Mouse (Mus musculus) forebrain, embryonic 15.5 days (tissue): Measurements from ENCODE around the gene Rpgr. TPM values are rescaled to one million over a fixed set of nuclear protein-coding genes. Genes with fewer than 3 reads are reported as not detected.

Experiments used
- ATAC-seq: fragments of 200-750 bp; cut with Nextera tagmentation; replicated peaks from 2 replicates; pipeline ENCODE4 v1.8.0; 2017; ENCODE audit warnings: mild to moderate bottlenecking, moderate TSS enrichment, moderate library complexity
- H3K27ac ChIP-seq: fragments of 300-500 bp; sonication (generic); replicated peaks from 2 replicates; pipeline ENCODE4 v1.5.1; 2015; ENCODE audit warnings: mild to moderate bottlenecking, inconsistent platforms
- H3K27me3 ChIP-seq: fragments of 300-500 bp; sonication (generic); 2 replicates; pipeline ENCODE4 v1.6.1; 2015; ENCODE audit warnings: inconsistent platforms
- H3K36me3 ChIP-seq: fragments of 300-500 bp; sonication (generic); 2 replicates; pipeline ENCODE4 v1.6.1; 2015; ENCODE audit warnings: mild to moderate bottlenecking, inconsistent platforms
- H3K4me1 ChIP-seq: fragments of 300-500 bp; sonication (generic); 2 replicates; pipeline ENCODE4 v1.6.1; 2015; ENCODE audit warnings: inconsistent platforms
- H3K4me2 ChIP-seq: fragments of 300-500 bp; sonication (generic); replicated peaks from 2 replicates; pipeline ENCODE4 v1.6.1; 2015; ENCODE audit warnings: mild to moderate bottlenecking, inconsistent platforms
- H3K4me3 ChIP-seq: fragments of 300-500 bp; sonication (generic); 2 replicates; pipeline ENCODE4 v1.5.1; 2015; ENCODE audit warnings: mild to moderate bottlenecking, inconsistent platforms
- H3K9ac ChIP-seq: fragments of 300-500 bp; sonication (generic); replicated peaks from 2 replicates; pipeline ENCODE4 v1.6.1; 2015; ENCODE audit warnings: mild to moderate bottlenecking, inconsistent platforms
- H3K9me3 ChIP-seq: fragments of 300-500 bp; sonication (generic); 2 replicates; pipeline ENCODE4 v1.6.1; 2016; ENCODE audit warnings: inconsistent platforms
- WGBS: fragments of 180-500 bp; shearing (Covaris S2); methylation state at CpG from one replicate; pipeline ENCODE4 v1.1.7; 2015; ENCODE audit warnings: mixed read lengths; 5-methylcytosine and 5-hydroxymethylcytosine counted together
- polyA plus RNA-seq: library from polyadenylated mRNA; unstranded; fragments of >200 nt; fragmentation: Nextera tagmentation; extraction: Ambion mirVana; gene quantifications from 2 replicates; pipeline ENCODE4 v1.2.1, GENCODE M21; 2015

Gene Rpgr
- 39.8 and 44.4 TPM in 2 replicates for polyA plus RNA-seq

DNA sequence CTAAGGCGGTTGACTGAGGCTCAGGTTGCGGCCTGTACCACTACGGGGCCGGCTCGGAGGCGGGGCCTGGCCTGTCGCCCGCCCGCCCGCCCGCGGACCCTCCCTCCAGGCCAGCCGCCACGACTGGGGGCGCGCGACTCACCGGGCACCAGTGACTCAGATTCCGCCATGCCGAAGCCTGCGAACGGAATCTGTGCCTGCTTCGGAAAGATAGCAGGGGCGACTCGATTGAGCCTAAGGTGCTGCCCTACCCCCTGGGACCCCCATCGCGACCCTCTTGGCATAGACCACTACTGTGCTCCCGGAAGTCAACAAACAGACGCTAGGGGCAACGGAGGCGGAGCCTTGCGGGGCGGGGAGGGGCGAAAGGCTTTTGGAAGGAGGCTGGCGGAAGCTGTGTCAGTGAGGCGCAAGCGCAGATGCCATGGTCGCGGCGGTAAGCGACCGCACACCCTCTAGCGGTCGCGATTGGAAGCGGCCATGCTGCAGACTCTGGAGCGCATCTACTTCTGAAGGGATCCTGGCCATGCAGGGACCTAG is at the start of gene Rpgr:
Gene Rpgr (minus strand): TSS at position 511 of the 540 bp plus-strand sequence.
- no peaks in the 10 kb centered on the region for H3K27me3 ChIP-seq

DNA sequence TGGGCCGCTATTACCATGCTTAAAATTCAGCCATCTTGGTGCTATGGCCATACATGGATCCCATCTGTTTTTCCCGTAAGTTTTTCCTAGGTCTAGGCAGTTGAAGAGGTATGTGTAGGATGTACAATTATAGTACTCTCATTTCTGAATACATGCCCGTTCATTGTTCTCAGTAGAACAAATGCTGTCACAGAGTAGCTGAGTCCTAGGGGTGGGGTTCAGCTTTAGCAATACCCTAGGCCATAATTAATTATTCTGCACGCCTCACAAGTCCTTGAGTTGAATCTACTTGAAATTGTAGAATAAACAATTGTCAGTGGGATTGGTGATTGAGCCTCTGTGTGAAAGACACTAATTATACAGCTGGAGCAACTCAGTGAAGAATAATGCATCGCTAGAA is 41.5 kb upstream of the Rpgr start:
- no peak overlapping the region for H3K4me2 ChIP-seq
- no peaks in the 10 kb centered on the region for H3K27me3 ChIP-seq
- H3K36me3 ChIP-seq: no peaks in the 10 kb centered on the region
- H3K4me3 ChIP-seq: no peak overlapping the region
- no peak overlapping the region for H3K9ac ChIP-seq
- no peak; the same call in 1 of the 2 replicates for ATAC-seq
- H3K9me3 ChIP-seq: no peaks in the 10 kb centered on the region
- no peaks in the 10 kb centered on the region for H3K4me1 ChIP-seq
- no peak overlapping the region for H3K27ac ChIP-seq
- WGBS: 49% methylated on average over 5 of the region's 5 CpGs

More for the DNA sequence above, at the start of gene Rpgr:
- H3K9me3 ChIP-seq: no peaks in the 10 kb centered on the region
- ATAC-seq: peak; percentile 97
- WGBS: 19% methylated on average over 47 of the region's 47 CpGs
- H3K27ac ChIP-seq: peak within 1 kb of the TSS; percentile 88
- peaks cover 9% of the 10 kb centered on the region; the same call in 1 of the 2 replicates for H3K4me1 ChIP-seq
- H3K4me2 ChIP-seq: peak within 1 kb of the TSS; percentile 42
- no peaks in the 10 kb centered on the region for H3K36me3 ChIP-seq
- H3K4me3 ChIP-seq: peak within 1 kb of the TSS; percentile 60
- peak within 1 kb of the TSS; percentile 60 for H3K9ac ChIP-seq

DNA sequence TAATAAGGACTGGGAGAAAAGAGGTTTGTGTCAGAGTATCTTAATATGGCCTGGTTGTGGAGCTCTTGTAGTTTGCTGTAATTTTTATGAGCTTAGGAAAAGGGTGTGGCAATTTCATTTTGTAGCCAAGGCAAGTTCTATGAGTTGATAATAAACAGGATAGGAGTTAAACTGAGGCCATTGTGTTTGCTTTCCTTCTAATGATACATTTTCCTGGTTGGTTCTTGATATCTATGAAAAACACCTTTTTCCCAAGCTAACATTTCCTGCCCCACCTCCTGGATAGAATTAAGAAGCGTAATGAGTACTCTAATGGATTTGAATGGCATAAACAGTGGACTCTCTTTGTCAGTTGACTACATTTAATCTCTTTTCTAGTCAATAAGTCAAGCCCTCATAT is 41.1 kb upstream of the Rpgr start:
- no peaks in the 10 kb centered on the region for H3K4me1 ChIP-seq
- H3K9ac ChIP-seq: no peak overlapping the region
- no peaks in the 10 kb centered on the region for H3K9me3 ChIP-seq
- H3K4me2 ChIP-seq: no peak overlapping the region
- no peaks in the 10 kb centered on the region for H3K27me3 ChIP-seq
- ATAC-seq: no peak
- no peak overlapping the region for H3K4me3 ChIP-seq
- no peaks in the 10 kb centered on the region for H3K36me3 ChIP-seq
- H3K27ac ChIP-seq: no peak overlapping the region
- WGBS: 73% methylated on average over 1 of the region's 1 CpGs

DNA sequence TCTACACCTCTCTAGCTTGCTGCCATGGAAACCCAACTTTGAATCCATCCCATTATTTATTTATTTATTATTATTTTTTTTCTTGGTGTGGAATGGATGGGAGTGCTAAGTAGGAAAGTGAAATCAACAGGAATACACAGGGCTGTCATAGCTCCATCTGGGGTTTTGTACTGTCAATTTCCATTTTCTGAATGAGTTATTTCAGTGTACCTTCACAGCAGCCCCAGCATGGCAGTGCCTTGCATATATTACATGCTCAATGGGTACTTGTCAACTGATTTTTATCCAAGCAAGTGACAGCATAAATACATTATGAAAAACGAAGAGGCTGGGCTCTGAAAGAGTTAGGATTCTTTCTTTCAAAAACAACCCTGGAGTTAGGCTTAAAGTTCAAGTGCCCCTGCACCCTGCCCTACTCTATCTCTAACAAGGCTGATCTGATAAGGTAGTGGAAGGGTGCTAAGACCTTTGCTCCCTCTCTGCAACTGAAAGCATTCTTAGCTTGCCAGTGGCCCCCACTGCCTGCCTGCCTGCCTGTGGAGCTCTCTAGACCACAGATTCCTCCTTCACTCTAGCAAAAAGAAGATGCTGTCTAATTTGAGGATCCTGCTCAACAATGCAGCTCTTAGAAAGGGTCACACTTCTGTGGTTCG is 35.3 kb upstream of the Rpgr start, which contains the start of gene Otc:
Gene Otc (plus strand): TSS at position 454 of the 653 bp plus-strand sequence.
- no peaks in the 10 kb centered on the region for H3K9me3 ChIP-seq
- WGBS: 41% methylated on average over 2 of the region's 2 CpGs
- no peaks in the 10 kb centered on the region for H3K27me3 ChIP-seq
- no peaks in the 10 kb centered on the region for H3K36me3 ChIP-seq
- no peak within 1 kb of the TSS for H3K27ac ChIP-seq
- no peak within 1 kb of the TSS for H3K9ac ChIP-seq
- peak; percentile 72 for ATAC-seq
- no peak within 1 kb of the TSS for H3K4me3 ChIP-seq
- peaks cover 3% of the 10 kb centered on the region; the same call in 1 of the 2 replicates for H3K4me1 ChIP-seq
- no peak within 1 kb of the TSS for H3K4me2 ChIP-seq

DNA sequence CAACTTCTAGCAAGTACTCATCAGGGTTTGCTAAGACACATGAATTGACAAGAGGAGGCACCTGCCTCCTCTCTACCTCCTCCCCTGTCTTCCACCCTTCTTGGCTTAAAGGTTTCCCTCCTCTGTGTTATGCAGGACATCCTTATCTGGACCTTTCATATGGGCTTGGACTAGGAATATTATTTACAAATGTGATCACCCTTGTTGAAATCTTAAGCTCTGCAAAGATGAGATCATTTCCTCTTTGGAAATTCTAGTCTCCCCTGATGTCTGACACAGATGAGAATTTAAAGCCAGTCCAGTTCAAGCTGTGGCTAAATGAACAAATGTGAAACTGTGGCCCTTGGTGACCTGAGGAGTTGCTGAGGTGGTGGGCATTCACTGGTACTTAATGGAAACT is 34.6 kb upstream of the Rpgr start:
- Histone ChIP-seq H3K36me3 (no peaks in the 10 kb centered on the region), H3K9me3 (no peaks in the 10 kb centered on the region), H3K4me1 (peaks cover 3% of the 10 kb centered on the region; the same call in 1 of the 2 replicates), H3K9ac (no peak overlapping the region), H3K4me3 (no peak overlapping the region), H3K4me2 (no peak overlapping the region), H3K27ac (no peak overlapping the region), H3K27me3 (no peaks in the 10 kb centered on the region)
- no peak for ATAC-seq

DNA sequence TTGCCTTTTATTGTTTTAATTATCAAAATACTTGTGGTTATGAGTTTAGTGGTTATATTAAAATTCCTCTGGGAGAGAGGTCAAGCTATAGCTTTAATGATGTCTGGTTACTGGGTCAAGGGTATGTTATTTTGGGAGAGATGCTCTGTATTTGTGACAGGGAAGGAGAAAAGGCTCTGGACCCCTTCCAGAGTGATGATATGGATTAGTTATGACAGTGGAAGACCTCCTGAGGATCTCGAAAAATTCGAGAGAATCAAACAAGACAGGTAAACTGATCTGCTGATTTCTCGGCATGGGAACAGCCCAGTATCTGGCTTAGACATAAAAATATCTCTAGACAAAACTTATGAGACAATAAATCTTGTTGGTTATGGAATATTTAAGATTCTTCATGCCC is 27.2 kb upstream of the Rpgr start:
- no peak overlapping the region for H3K9ac ChIP-seq
- no peak overlapping the region for H3K4me3 ChIP-seq
- H3K27ac ChIP-seq: no peak overlapping the region
- no peak overlapping the region for H3K4me2 ChIP-seq
- H3K36me3 ChIP-seq: no peaks in the 10 kb centered on the region
- no peak for ATAC-seq
- no peaks in the 10 kb centered on the region for H3K9me3 ChIP-seq
- WGBS: 80% methylated on average over 3 of the region's 3 CpGs
- H3K4me1 ChIP-seq: no peaks in the 10 kb centered on the region
- H3K27me3 ChIP-seq: no peaks in the 10 kb centered on the region

DNA sequence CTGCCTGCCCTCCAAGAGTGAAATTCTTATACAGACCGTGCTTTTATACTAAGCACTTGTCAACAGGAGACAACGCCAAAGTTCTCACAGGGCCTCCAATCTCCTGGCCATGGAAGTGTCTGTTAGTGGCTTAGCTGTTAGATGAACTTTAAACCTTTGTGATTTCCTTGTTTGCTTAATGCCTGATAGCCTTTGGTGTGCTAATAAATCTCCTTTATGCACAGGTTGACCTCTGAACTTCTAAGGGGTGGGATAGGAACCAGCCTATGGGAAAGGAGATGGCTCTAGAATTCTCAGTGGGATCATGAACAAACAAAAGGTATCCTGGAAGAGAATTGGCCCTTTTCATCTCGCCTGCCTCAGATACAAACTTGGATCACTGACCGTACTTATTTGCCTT is 22.8 kb upstream of the Rpgr start:
- H3K4me2 ChIP-seq: no peak overlapping the region
- H3K27me3 ChIP-seq: no peaks in the 10 kb centered on the region
- no peak overlapping the region for H3K4me3 ChIP-seq
- WGBS: 61% methylated on average over 4 of the region's 4 CpGs
- H3K36me3 ChIP-seq: no peaks in the 10 kb centered on the region
- ATAC-seq: no peak
- no peak overlapping the region for H3K9ac ChIP-seq
- H3K4me1 ChIP-seq: no peaks in the 10 kb centered on the region
- H3K27ac ChIP-seq: no peak overlapping the region
- H3K9me3 ChIP-seq: no peaks in the 10 kb centered on the region

DNA sequence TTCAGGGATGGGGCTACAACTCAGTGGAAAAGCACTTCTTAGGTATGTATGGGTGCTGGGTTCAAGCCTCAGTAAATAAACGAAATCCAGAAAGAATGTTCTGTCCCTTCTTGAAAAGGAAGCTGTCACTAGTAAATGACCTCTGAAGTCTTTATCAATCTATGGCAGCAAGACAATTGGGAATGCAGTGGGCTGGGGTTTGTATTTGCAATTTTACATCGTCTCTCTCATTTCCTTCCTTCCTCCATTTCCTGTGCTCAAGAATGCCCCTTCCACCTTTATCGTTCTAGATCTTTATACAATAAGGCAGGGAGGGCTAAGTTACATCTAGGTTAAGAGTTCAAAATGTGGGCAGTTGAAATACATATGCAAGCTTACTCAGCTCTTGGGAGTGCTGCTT is 17.9 kb upstream of the Rpgr start:
- no peak for ATAC-seq
- Histone ChIP-seq H3K4me3 (no peak overlapping the region), H3K4me2 (no peak overlapping the region), H3K27me3 (no peaks in the 10 kb centered on the region), H3K27ac (no peak overlapping the region), H3K9me3 (no peaks in the 10 kb centered on the region), H3K36me3 (no peaks in the 10 kb centered on the region), H3K4me1 (no peaks in the 10 kb centered on the region), H3K9ac (no peak overlapping the region)
- 87% methylated on average over 3 of the region's 3 CpGs for WGBS

DNA sequence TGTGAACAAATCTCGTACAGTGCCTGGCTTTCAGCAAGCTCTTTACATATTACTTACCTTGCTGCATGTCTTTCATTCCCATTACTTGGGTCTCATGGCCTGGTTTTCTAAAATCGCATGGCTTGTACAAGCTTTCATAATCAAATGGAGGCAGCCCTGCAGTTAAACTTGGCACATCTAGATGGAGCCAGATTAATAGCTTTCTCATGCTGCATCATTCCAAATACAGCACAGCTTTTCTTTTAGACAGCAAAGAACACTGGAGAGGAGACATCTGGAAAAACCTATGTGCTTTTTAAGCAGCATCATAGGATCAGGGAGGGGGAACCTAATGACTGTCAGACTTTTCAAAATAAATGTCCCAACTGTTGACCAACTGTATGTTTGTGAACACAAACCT is 16.3 kb upstream of the Rpgr start:
- no peak overlapping the region for H3K27ac ChIP-seq
- no peaks in the 10 kb centered on the region for H3K9me3 ChIP-seq
- ATAC-seq: 0 out of 2 replicates have a peak, but pooled peaks have one; percentile 61
- H3K4me1 ChIP-seq: no peaks in the 10 kb centered on the region
- H3K36me3 ChIP-seq: no peaks in the 10 kb centered on the region
- no peak overlapping the region for H3K4me3 ChIP-seq
- no peak overlapping the region for H3K9ac ChIP-seq
- 68% methylated on average over 2 of the region's 2 CpGs for WGBS
- H3K4me2 ChIP-seq: no peak overlapping the region
- H3K27me3 ChIP-seq: no peaks in the 10 kb centered on the region

DNA sequence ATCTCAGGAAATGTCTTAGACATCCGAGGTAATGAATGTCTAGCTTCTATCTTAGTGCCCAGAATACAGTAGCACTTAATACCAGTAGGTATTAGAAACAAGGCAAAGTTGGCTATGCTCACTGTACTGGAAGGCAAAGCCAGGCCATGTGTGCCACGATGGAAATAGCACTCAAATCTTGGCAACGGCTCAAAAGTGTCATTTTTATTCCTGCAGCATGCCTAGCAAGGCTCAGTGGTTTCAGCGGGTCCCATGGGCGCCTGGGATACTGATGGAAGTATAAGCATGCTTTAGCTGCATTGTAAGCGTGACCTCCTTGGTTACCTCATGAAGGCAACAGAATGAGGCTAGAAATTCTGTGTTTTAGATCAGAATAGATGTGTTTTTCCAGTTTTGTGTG is 2.6 kb upstream of the Rpgr start:
- 73% methylated on average over 6 of the region's 6 CpGs for WGBS
- Histone ChIP-seq H3K27me3 (no peaks in the 10 kb centered on the region), H3K4me2 (no peak overlapping the region), H3K9me3 (no peaks in the 10 kb centered on the region), H3K27ac (no peak overlapping the region), H3K4me3 (no peak overlapping the region), H3K36me3 (no peaks in the 10 kb centered on the region), H3K4me1 (peaks cover 9% of the 10 kb centered on the region; the same call in 1 of the 2 replicates), H3K9ac (no peak overlapping the region)
- no peak for ATAC-seq

DNA sequence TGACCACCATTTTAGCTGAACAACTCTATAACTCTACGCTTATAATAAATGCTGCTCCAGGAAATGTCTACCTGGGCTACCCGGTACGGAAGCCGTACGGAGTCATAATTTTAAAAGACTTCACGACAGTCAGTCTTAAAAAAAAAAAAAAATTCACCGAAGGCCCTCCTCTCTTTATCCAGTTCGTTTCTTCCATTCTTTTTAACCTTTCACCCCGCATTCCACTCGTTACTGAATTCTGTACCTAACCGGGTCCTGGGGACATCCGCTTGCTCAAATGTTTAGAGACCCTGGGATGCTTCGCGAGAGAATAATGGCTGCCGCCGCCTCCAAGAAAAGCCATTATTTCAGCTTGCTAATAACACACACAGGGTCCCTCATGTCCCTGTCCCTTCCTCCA is 748 bp downstream of the Rpgr start:
- ATAC-seq: no peak; the same call in 1 of the 2 replicates
- WGBS: 20% methylated on average over 16 of the region's 16 CpGs

DNA sequence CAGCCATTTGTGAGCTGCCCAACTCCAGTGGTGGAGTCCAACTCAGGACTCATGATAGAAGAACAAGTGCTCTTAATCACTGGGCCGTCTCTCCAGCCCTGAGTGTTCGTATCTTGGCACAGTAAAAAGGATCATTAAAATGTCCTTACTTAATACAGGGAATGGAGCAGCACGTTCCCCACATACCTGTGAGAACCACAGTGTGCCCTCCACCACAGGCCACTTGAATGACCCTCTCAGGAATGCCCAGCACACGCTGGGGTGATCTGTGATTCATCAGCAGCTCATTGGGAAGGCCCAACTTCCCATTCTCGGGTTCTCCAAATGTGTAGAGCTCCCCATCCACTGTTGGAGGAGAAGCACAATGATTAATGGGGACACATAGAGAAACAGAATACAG is 10.8 kb downstream of the Rpgr start:
- ATAC-seq: no peak
- Histone ChIP-seq H3K9me3 (no peaks in the 10 kb centered on the region), H3K4me2 (no peak overlapping the region), H3K36me3 (0 out of 2 replicates have a peak, but pooled peaks cover 4% of the 10 kb centered on the region), H3K27me3 (no peaks in the 10 kb centered on the region), H3K27ac (no peak overlapping the region), H3K4me3 (no peak overlapping the region), H3K9ac (no peak overlapping the region), H3K4me1 (no peaks in the 10 kb centered on the region)
- 83% methylated on average over 5 of the region's 5 CpGs for WGBS

More for the DNA sequence above, 748 bp downstream of the Rpgr start:
- Histone ChIP-seq H3K9me3 (no peaks in the 10 kb centered on the region), H3K36me3 (no peaks in the 10 kb centered on the region), H3K4me3 (peak overlapping the region; percentile 60), H3K27ac (peak overlapping the region; percentile 88), H3K4me1 (peaks cover 9% of the 10 kb centered on the region; the same call in 1 of the 2 replicates), H3K4me2 (peak overlapping the region; percentile 42), H3K27me3 (no peaks in the 10 kb centered on the region), H3K9ac (peak overlapping the region; percentile 60)
